Mouse (Mus musculus): Measurements from ENCODE around the gene Cog7. TPM values are rescaled to one million over a fixed set of nuclear protein-coding genes. Genes with fewer than 3 reads are reported as not detected.

Cog7 gene
- polyA plus RNA-seq (2012; rRNA removed) = 29.6 and 34.2 TPM in 2 replicates

DNA sequence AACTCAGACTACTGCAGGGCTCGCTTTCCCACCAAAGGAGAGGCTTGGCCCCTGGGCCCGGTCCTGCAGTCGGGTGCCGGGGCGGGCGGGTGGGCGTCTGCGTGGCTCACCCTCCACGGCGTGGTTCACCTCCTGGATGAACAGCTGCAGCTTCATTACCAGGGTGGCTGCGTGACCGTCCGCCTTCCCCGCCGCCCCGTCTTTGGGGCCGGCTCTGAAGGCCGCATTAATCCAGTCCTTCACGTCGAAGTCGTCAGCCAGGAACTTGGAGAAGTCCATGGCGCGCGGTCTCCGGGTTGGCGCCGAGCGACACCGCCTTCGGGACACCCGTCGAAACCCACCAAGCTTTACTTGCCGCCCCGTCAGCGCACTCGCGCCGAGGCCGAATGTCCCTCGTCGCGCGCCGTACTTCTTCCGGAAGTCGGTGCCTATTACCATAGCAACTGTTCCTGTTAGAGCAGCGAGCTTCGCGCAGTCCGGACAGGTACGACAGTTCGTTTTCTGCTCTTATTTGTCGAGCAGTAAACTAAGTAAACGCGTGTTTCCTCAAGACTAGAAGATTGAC is at the start of gene Cog7:
TSS of gene Cog7 (minus strand) at position 405 of the 565 bp plus-strand sequence.
- peak; percentile 28 for DNase-seq (ENCODE audit: low read depth)

DNA sequence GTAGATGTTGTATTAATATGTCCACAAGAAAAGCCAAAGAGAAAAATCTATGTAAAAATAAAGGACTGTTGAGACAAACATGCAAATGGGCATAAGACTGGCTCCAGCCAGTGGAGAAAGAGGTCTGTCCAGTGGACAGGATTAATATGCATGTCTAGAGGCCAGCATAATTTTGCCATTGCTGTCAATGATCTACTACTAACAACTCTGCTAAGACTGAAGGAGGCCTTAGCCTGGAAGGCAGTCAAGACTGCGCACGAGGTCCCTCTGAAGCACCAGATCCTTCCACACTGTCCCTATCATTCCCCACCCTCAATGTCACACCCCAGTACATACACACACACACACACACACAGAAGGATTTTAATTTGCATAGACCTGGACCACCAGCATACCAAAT is 40.6 kb upstream of the Cog7 start:
- no peak for DNase-seq (ENCODE audit: low read depth)

DNA sequence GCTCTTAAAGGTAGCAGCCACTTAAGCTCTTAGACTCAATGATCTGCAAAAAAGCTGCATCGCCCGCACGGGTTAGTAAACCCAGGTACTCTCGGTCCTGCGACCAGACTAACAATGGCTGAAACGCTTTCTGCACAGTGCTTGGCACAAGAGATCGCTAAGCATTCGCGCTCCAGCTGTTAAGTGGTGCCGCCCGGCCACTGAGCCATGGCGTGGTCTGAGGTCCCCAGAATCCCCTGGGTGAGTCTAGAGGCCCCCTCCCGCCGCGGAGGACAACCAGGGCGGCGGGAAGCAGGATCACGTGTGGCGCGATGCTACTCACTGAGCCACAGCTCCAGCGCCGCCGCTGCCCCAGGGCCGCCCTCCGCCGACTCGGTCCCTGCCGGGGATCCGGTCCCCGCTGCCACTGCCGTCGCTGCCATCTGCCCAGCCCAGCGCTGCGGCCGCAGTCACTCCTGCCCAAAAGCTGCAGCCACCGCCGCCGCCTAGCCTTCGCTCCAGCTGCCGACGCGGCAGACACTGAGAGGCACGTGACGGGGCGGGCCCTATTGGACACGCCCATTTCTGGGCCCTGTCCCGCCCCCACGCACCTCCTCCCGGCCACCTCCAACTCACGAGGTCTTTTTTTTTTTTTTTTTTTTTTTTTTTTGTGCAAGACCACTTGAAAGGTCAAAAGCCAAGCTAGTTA is 39.3 kb upstream of the Cog7 start, which contains the start of gene Gga2:
TSS of gene Gga2 (minus strand) at position 556 of the 688 bp plus-strand sequence.
- DNase-seq (ENCODE audit: low read depth) = no peak

GRCm38 (mm10) chr7:122020273-122020666 is 38.8 kb upstream of the Cog7 start:
- DNase-seq (ENCODE audit: low read depth) = no peak

DNA sequence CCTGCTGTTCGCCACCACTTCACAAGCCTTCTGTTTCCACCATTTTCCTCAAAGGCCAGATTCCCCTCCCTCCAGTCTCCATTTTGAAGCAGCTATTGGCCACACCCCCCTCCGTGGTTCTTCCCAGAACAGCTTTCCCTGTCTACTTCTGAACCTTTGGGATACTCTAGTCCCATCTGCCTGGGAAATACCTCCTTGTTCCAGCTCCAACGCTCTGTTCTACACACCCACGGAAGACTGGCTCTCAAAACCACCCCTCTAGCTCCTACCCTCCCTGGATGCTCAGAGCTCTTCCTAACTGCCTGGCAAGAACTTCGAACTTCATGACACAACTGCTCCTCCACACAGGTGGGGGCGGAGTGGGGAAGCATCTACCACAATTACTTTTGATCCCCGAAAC is 37.5 kb upstream of the Cog7 start:
- no peak for DNase-seq (ENCODE audit: low read depth)

DNA sequence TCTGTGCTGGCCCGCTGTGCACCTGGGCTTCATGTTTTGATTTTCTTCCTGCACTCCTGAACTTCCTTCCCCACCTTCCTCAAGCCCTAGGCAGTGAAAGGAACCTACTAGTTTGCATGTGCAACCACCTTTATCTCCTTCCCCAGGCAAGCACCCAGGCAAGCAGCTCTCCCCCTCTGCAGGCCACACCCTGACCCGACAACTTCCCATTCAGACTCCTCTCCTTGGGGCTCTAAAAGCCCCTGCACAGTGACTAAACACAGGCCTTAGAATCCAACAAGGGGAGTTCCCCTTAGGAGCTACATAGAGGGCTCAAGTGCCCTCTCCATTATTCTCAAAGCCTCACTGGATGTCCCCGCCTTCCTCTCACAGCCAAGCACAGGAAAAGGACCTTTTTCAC is 36.7 kb upstream of the Cog7 start:
- no peak for DNase-seq (ENCODE audit: low read depth)

- peak; percentile 70 for DNase-seq (ENCODE audit: low read depth)
These were observed 34.2 kb upstream of the Cog7 start for GRCm38 (mm10) chr7:122015734-122016133.

DNA sequence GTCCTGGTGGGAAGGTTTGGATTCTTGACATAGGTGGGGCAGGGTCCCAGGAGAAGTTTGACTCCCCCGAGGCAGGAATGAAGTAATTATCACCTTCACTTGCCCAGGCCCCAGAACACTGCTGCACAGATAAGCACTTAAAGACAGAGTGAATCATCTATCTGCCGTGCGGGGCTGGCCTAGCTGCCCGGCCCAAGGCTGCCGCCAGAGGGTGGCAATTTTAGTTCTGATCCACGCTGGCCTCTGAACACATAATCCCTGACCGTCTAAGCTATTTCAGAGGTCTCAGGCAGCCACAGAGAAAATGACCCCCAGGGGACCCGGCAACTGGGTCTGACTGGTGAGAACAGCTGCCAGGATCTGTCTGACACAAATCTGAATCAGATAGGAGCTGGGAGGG is 33.6 kb upstream of the Cog7 start:
- no peak for DNase-seq (ENCODE audit: low read depth)

- no peak for DNase-seq (ENCODE audit: low read depth)
These were observed 31.4 kb upstream of the Cog7 start for GRCm38 (mm10) chr7:122012949-122013348.

DNA sequence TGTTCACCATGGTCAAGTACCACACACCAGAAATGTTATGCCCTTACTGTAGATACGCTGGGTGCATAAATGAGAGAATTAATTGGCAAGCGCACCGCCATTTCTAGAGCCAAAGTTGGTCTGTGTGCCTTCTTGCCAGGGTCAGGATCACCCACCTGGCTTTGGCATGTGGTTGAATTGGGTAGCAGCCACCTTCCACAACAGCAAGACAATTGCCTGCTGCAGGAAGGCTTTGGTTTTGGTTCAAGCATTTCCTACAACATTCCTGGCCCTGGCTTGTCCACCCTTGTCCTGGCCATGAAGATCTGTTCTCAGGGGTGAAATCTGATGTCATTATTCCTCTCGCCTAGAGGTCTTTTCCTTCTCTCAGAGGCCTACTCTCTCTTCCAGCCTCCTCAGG is 30.9 kb upstream of the Cog7 start:
- no peak for DNase-seq (ENCODE audit: low read depth)

DNA sequence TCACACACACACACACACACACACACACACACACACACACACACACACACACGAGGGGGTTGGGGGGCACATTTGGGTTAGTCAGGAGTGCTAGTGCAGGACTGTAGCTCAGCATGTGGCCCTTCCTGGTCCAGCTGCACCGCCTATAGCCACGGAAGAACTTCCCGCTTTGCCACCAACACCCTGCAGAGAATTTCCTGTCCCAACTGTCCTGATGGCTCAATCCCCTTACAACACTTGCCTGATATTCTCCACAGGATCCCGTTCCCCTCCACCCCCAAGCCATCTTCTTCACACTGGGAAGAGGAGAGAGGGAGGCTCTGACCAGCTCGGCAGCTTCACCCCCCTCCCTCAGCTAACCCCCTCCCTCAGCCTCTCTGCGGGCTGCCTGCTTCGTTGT is 18.9 kb upstream of the Cog7 start:
- no peak for DNase-seq (ENCODE audit: low read depth)

- DNase-seq (ENCODE audit: low read depth) = no peak
These were observed 14.4 kb upstream of the Cog7 start for GRCm38 (mm10) chr7:121995961-121996360.

DNA sequence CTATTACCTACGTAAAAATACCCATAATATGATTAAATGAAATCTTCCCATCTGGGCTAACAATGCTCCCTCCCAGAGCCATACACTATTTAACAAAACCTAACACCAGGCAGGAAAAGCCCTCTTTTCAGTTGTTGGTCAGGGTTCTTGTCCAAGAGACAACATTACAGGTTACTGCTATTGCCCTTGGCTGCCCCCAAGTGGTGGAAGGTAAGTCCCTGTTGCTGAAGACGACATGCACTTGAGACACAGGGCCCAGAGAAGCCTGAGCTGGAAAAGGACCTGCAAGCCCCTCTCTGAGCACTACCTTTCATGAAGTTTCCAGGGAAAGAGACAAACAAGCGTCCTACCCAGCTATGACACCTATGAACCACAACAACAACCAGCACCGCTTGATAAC is 6.5 kb downstream of the Cog7 start:
- DNase-seq (ENCODE audit: low read depth) = no peak

DNA sequence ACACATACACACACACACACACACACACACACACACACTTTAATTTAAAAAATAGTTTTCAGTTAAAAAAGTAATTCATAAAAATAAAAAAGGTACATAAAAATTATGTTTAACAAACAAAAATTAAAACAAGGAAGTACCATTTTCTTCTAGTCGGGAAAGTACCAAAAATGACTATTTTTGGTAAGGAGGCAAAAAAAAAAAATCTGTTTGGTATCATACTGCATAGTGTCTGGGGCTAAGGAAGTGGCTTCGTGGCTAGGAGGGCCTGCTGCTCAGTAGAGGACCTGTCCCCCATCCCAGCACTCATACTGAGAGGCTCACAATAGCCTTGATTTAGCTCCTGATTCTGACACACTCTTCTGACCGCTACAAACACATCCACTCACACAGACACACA is 9.8 kb downstream of the Cog7 start:
- DNase-seq (ENCODE audit: low read depth) = no peak

GRCm38 (mm10) chr7:121970250-121970649 is 11.3 kb downstream of the Cog7 start:
- DNase-seq (ENCODE audit: low read depth) = no peak

DNA sequence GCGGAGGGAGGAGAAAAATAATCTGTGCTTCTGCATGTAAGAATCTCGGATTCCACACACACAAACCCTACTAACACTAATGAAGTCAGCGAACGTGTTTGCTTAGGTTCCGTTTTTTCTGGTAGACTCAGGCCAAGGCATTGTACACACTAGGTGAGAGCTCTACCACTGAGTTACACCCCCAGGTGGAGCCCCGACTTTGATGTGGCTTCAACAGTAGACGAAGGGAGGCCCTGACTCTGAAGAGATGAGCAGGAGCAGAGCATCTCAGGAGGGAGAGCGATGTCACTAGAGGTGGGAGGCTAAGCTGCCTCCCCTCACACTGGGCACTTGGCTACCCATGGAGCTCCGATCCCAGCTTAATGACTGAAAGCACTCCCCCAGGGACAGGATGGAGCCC is 12.7 kb downstream of the Cog7 start:
- no peak for DNase-seq (ENCODE audit: low read depth)

- no peak for DNase-seq (ENCODE audit: low read depth)
These were observed 13.3 kb downstream of the Cog7 start for GRCm38 (mm10) chr7:121968242-121968641.

DNA sequence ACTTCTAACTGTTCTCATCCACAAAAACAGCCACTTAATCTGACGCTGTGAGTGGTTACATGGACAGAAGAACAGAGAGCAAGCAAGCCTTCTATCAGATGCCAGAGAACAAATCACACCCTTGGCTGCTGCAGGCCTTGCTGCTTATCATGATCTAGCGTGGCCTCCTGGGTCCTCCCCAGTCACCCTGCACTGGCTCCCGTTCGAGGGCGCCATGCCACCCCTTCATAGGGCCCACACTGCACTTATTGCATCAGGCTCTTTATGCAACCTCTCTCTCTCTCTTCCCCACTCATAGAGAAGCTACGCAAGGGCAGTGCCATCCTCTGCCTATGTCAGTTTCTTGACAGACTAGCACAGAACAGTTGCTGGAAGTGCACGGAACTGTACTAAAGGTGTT is 15.3 kb downstream of the Cog7 start:
- DNase-seq (ENCODE audit: low read depth) = no peak

DNA sequence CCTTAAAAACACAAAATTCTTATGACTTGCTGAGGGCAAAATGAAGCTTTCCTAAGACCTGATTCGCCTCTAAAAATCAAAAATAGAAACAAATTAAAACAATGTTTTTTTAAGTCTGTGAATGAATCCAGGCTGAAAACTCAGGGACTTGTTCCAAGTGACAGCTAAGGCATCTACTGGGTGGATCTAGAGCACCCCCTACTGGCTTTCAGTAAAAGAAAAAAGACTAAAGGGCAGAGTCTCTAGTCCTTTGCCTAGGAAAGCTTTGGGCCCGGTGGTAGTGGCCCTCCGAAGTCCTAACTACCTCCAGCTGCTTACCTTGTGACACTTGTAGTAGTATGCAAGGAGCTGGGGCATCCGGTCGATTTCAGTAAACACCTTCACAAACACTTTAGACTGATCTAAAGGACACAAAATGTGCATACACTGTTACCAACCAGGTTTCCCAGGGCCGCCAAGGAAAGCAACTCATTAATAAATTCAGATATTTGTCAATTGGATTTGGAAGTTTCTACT is 17.6 kb downstream of the Cog7 start:
- DNase-seq (ENCODE audit: low read depth) = no peak

DNA sequence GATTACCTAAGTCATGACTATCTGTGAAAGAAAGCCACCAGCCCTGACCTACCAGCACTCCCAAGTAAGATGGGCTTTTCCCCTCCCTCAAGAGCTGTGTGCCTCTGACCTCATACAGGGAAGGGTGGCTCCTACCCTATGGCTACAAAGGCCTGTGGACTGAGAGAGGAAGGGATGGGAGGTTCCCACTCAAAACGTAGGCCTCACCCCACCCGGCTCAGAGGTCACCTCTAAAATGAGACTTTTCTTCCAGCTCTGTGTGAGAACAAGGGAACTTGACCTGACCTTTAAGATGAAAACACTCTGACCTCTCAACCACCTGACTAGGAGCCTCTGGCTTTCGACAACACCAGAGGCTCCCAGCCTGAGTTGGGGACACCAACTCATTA is 18.9 kb downstream of the Cog7 start:
- DNase-seq (ENCODE audit: low read depth) = no peak

DNA sequence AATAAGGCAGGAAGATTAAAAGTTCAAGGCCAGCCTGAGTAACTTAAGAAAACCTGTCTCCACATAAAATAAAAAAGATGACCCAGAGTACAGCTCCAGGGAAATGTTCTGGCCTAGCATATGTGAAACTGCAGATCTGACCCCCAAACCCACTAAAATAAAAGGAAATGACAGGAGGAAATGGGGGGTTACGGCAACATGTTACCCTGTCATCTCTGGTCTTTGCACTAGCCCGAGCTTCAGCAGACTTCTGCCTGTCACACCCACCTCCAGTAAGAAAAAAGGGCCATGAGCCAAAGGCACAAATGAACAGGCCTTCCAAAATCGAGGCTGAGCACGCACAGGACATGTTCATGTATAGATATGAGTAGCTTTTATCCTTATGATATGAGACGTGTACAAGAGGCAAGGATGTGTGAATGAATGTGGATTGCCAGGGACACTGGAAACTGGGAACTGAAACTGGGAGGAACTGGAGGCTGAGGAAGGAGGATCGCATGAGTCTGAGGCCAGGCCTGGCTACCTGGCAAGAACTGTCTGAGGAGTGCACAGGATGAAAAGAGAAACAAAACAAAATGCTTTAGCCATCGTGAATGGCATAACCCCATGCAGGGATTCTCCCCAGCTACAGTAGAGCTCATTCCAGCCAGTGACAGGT is 19.5 kb downstream of the Cog7 start:
- no peak for DNase-seq (ENCODE audit: low read depth)

DNA sequence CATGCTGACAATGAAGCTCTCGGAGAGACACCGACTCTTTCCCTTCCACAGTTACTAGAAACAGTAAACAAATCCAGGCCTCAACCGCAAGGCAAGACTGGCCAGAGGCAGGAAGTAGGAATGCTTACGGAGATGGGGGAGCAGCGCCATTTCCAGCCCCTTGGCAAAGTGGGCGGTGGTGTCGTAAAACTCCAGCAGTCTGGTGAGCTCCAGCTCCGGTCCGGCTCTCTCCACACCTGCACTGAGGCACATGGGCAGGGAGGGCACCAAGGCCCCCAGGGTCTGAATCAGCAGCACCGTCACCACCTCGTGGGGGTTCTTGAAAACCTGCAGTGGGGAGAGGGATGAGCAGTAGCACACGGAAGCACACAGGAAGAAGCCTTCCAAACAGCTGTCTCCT is 25.7 kb downstream of the Cog7 start:
- no peak for DNase-seq (ENCODE audit: low read depth)
